Mouse (Mus musculus): ENCODE results near the gene C130032M10Rik. TPM values are rescaled to one million over a fixed set of nuclear protein-coding genes. Genes with fewer than 3 reads are reported as not detected.
A peak's percentile ranks its signal among the peaks of the same experiment; 100 is the strongest.

Gene C130032M10Rik
- polyA plus RNA-seq, 1 experiment from 2014 or later, result 0.87 TPM

- no peak overlapping the region for H3K9ac ChIP-seq (ENCODE audit: low read length)
- no peak for ATAC-seq (replicated peaks; ENCODE audit: extremely low read depth, insufficient read depth, low FRiP score)
- H3K27ac ChIP-seq (ENCODE audit: low read length), result no peak overlapping the region
- H3K4me1 ChIP-seq (ENCODE audit: control insufficient read depth, insufficient read depth, low read length), result peaks cover 26% of the 10 kb centered on the region
- no peak overlapping the region for H3K4me2 ChIP-seq (ENCODE audit: low read depth, low read length)
- H3K36me3 ChIP-seq (ENCODE audit: control insufficient read depth, insufficient read depth), result no peaks in the 10 kb centered on the region
- WGBS, result 88% methylated on average over 13 of the region's 15 CpGs
- H3K4me3 ChIP-seq (ENCODE audit: low read length), result no peak overlapping the region
- no peaks in the 10 kb centered on the region for H3K9me3 ChIP-seq (replicated peaks; ENCODE audit: control insufficient read depth, low read length)
- no peaks in the 10 kb centered on the region for H3K27me3 ChIP-seq (ENCODE audit: control insufficient read depth, insufficient read depth, low read length)
Observed at GRCm38 (mm10) chr9:114525073-114525633, 9.7 kb downstream of the C130032M10Rik start.

GRCm38 (mm10) chr9:114525891-114526290 lies 10.4 kb downstream of the C130032M10Rik start:
- no peak for ATAC-seq (replicated peaks; ENCODE audit: extremely low read depth, insufficient read depth, low FRiP score)
- Histone ChIP-seq H3K4me1 (ENCODE audit: control insufficient read depth, insufficient read depth, low read length) (peaks cover 26% of the 10 kb centered on the region), H3K4me3 (ENCODE audit: low read length) (no peak overlapping the region), H3K9me3 (replicated peaks; ENCODE audit: control insufficient read depth, low read length) (no peaks in the 10 kb centered on the region), H3K4me2 (ENCODE audit: low read depth, low read length) (no peak overlapping the region), H3K27ac (ENCODE audit: low read length) (no peak overlapping the region), H3K9ac (ENCODE audit: low read length) (no peak overlapping the region), H3K27me3 (ENCODE audit: control insufficient read depth, insufficient read depth, low read length) (no peaks in the 10 kb centered on the region), H3K36me3 (ENCODE audit: control insufficient read depth, insufficient read depth) (no peaks in the 10 kb centered on the region)
- 21% methylated on average over 8 of the region's 8 CpGs for WGBS

- Histone ChIP-seq H3K4me3 (ENCODE audit: low read length) (peak overlapping the region; percentile 34), H3K36me3 (ENCODE audit: control insufficient read depth, insufficient read depth) (no peaks in the 10 kb centered on the region), H3K9ac (ENCODE audit: low read length) (peak overlapping the region; percentile 47; the same call in 1 of the 2 replicates), H3K27me3 (ENCODE audit: control insufficient read depth, insufficient read depth, low read length) (no peaks in the 10 kb centered on the region), H3K27ac (ENCODE audit: low read length) (no peak overlapping the region), H3K9me3 (replicated peaks; ENCODE audit: control insufficient read depth, low read length) (no peaks in the 10 kb centered on the region), H3K4me2 (ENCODE audit: low read depth, low read length) (peak overlapping the region; percentile 56), H3K4me1 (ENCODE audit: control insufficient read depth, insufficient read depth, low read length) (peaks cover 26% of the 10 kb centered on the region)
- ATAC-seq (replicated peaks; ENCODE audit: extremely low read depth, insufficient read depth, low FRiP score), result no peak
- WGBS, result 25% methylated on average over 8 of the region's 8 CpGs
Observed at GRCm38 (mm10) chr9:114526581-114526980, 11.1 kb downstream of the C130032M10Rik start.

- Histone ChIP-seq H3K9ac (ENCODE audit: low read length) (peak overlapping the region; percentile 47; the same call in 1 of the 2 replicates), H3K4me3 (ENCODE audit: low read length) (peak overlapping the region; percentile 34), H3K9me3 (replicated peaks; ENCODE audit: control insufficient read depth, low read length) (no peaks in the 10 kb centered on the region), H3K4me1 (ENCODE audit: control insufficient read depth, insufficient read depth, low read length) (peaks cover 26% of the 10 kb centered on the region), H3K27ac (ENCODE audit: low read length) (no peak overlapping the region), H3K36me3 (ENCODE audit: control insufficient read depth, insufficient read depth) (no peaks in the 10 kb centered on the region), H3K27me3 (ENCODE audit: control insufficient read depth, insufficient read depth, low read length) (no peaks in the 10 kb centered on the region), H3K4me2 (ENCODE audit: low read depth, low read length) (peak overlapping the region; percentile 56)
- 7% methylated on average over 16 of the region's 16 CpGs for WGBS
- ATAC-seq (replicated peaks; ENCODE audit: extremely low read depth, insufficient read depth, low FRiP score), result 0 out of 2 replicates have a peak, but pooled peaks have one; percentile 52
Observed at GRCm38 (mm10) chr9:114527085-114527484, 11.6 kb downstream of the C130032M10Rik start.

DNA sequence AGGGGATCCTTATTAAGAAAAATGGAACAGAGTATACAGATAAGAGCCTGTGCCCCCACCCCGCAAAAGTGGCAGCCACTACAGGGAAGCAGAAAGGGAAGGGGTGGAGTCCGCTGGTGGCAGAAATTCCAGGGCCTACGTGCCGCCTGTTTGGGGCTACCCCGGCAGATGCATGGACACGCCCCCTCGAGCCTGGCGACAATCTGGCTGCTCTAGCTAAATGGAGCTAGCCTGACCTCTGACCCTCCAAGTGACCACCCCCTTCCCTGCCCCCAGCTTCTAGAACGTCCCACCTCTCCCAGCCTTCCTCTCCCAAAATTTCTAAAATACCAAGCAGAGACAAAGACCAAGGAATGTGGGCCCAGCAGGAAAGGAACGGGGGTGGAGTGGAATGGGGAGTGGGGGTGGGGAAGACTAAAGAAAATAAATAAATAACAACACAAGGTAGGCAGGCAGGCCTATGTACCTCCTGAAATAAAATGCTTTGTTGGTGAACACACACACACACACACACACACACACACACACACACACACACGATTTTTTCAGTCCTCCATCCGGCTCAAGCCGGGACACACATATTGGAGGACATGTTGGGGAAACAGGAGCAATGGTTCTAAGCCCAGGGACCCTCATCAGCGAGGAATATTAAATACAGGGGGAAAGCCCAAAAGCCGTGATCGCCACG lies 12.6 kb downstream of the C130032M10Rik start:
- Histone ChIP-seq H3K9ac (ENCODE audit: low read length) (no peak overlapping the region), H3K4me1 (ENCODE audit: control insufficient read depth, insufficient read depth, low read length) (peaks cover 26% of the 10 kb centered on the region), H3K27ac (ENCODE audit: low read length) (no peak overlapping the region; the same call in 1 of the 2 replicates), H3K9me3 (replicated peaks; ENCODE audit: control insufficient read depth, low read length) (no peaks in the 10 kb centered on the region), H3K4me3 (ENCODE audit: low read length) (no peak overlapping the region), H3K27me3 (ENCODE audit: control insufficient read depth, insufficient read depth, low read length) (no peaks in the 10 kb centered on the region), H3K4me2 (ENCODE audit: low read depth, low read length) (peak overlapping the region; percentile 43; the same call in 1 of the 2 replicates), H3K36me3 (ENCODE audit: control insufficient read depth, insufficient read depth) (no peaks in the 10 kb centered on the region)
- 0 out of 2 replicates have a peak, but pooled peaks have one; percentile 23 for ATAC-seq (replicated peaks; ENCODE audit: extremely low read depth, insufficient read depth, low FRiP score)
- 17% methylated on average over 17 of the region's 17 CpGs for WGBS

DNA sequence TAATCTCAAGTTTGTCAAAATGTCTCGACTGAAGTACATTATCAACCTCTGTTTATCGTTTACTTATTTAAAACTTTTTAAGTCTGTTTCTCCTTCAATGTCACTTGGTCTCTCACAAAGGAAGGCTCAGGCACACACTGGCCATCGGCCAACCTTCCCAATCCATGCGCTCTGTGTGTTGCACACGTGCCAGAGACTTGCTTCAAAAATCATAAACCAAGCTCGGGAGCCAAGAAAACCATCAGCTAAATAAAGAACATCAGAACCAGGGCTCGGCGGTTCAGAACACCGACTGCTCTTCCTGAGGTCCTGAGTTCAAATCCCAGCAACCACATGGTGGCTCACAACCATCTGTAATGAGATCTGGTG lies 13.2 kb downstream of the C130032M10Rik start:
- Histone ChIP-seq H3K9me3 (replicated peaks; ENCODE audit: control insufficient read depth, low read length) (no peaks in the 10 kb centered on the region), H3K4me3 (ENCODE audit: low read length) (no peak overlapping the region), H3K4me2 (ENCODE audit: low read depth, low read length) (no peak overlapping the region), H3K9ac (ENCODE audit: low read length) (no peak overlapping the region), H3K36me3 (ENCODE audit: control insufficient read depth, insufficient read depth) (no peaks in the 10 kb centered on the region), H3K27ac (ENCODE audit: low read length) (no peak overlapping the region; the same call in 1 of the 2 replicates), H3K27me3 (ENCODE audit: control insufficient read depth, insufficient read depth, low read length) (no peaks in the 10 kb centered on the region), H3K4me1 (ENCODE audit: control insufficient read depth, insufficient read depth, low read length) (peaks cover 26% of the 10 kb centered on the region)
- 32% methylated on average over 9 of the region's 9 CpGs for WGBS
- ATAC-seq (replicated peaks; ENCODE audit: extremely low read depth, insufficient read depth, low FRiP score), result no peak

- Histone ChIP-seq H3K4me1 (ENCODE audit: control insufficient read depth, insufficient read depth, low read length) (peaks cover 21% of the 10 kb centered on the region), H3K36me3 (ENCODE audit: control insufficient read depth, insufficient read depth) (no peaks in the 10 kb centered on the region)
Observed at GRCm38 (mm10) chr9:114531276-114531675, 15.8 kb downstream of the C130032M10Rik start.

DNA sequence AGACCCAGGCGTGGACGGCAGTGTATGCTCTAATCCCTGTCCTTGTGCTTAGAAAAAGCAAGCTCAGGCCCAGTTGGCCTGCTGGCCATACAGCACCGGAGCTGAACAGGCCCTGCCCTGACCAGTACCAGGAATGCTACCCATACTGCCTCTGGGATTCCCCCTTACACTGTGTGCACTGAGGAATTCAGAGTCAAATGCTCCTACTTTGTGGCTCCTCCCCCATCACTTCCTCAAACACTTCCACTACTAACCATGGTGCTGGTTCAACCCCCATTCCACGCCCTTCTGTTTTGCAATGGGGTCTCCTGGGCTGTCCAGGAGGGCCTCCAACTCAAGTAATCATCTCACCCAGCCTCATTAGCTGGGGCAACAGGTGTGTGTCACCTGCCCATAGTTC lies 18.4 kb downstream of the C130032M10Rik start:
- peaks cover 9% of the 10 kb centered on the region for H3K4me1 ChIP-seq (ENCODE audit: control insufficient read depth, insufficient read depth, low read length)
- ATAC-seq (replicated peaks; ENCODE audit: extremely low read depth, insufficient read depth, low FRiP score), result no peak
- H3K4me3 ChIP-seq (ENCODE audit: low read length), result no peak overlapping the region
- no peaks in the 10 kb centered on the region for H3K36me3 ChIP-seq (ENCODE audit: control insufficient read depth, insufficient read depth)
- H3K4me2 ChIP-seq (ENCODE audit: low read depth, low read length), result no peak overlapping the region
- 51% methylated on average over 4 of the region's 4 CpGs for WGBS
- H3K27ac ChIP-seq (ENCODE audit: low read length), result no peak overlapping the region
- no peaks in the 10 kb centered on the region for H3K27me3 ChIP-seq (ENCODE audit: control insufficient read depth, insufficient read depth, low read length)
- H3K9me3 ChIP-seq (replicated peaks; ENCODE audit: control insufficient read depth, low read length), result no peaks in the 10 kb centered on the region
- H3K9ac ChIP-seq (ENCODE audit: low read length), result no peak overlapping the region

More at GRCm38 (mm10) chr9:114531276-114531675, 15.8 kb downstream of the C130032M10Rik start:
- no peak for ATAC-seq (replicated peaks; ENCODE audit: extremely low read depth, insufficient read depth, low FRiP score)
- no peaks in the 10 kb centered on the region for H3K27me3 ChIP-seq (ENCODE audit: control insufficient read depth, insufficient read depth, low read length)
- H3K4me2 ChIP-seq (ENCODE audit: low read depth, low read length), result no peak overlapping the region
- 60% methylated on average over 11 of the region's 11 CpGs for WGBS
- H3K9ac ChIP-seq (ENCODE audit: low read length), result no peak overlapping the region
- no peak overlapping the region for H3K27ac ChIP-seq (ENCODE audit: low read length)
- H3K9me3 ChIP-seq (replicated peaks; ENCODE audit: control insufficient read depth, low read length), result no peaks in the 10 kb centered on the region
- H3K4me3 ChIP-seq (ENCODE audit: low read length), result no peak overlapping the region

DNA sequence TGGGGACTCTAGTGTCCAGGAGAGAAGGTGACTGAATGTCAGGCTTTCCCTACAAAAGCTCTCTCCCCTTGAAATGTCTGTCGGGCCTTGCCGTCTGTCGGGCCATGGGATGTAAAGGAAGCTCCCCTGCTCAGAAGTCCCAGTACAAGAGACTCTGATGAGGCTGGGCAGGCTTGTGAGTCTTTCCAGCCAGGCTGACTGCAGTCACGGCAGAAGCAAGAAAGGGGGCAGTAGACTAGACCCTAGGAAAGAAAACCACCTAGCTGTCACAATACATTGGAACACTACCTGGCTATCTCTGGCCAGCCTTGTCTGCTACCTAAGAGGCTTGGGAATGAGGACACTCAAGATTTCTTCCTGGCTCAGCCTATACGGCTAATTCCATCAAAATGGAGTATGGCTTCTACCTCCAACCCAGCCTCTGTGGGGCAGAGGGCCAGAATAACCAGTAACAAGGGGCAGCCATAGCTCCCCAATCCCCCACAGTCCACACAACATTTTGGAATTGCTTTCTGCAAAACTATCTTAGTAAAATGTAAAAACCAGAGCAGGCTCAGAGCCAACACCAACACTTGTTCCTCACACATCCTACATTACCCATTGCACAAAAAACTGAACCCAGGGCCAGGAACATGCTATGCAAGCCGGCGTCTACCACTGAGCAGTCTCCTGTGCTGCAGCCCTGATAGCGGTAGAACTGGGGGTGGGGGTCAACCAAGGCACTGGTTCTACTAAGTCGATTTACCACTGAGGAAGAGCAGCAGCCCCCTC lies 19.4 kb downstream of the C130032M10Rik start:
- Histone ChIP-seq H3K27ac (ENCODE audit: low read length) (no peak overlapping the region), H3K36me3 (ENCODE audit: control insufficient read depth, insufficient read depth) (no peaks in the 10 kb centered on the region), H3K4me3 (ENCODE audit: low read length) (no peak overlapping the region), H3K27me3 (ENCODE audit: control insufficient read depth, insufficient read depth, low read length) (no peaks in the 10 kb centered on the region), H3K4me1 (ENCODE audit: control insufficient read depth, insufficient read depth, low read length) (peaks cover 9% of the 10 kb centered on the region), H3K9ac (ENCODE audit: low read length) (no peak overlapping the region), H3K4me2 (ENCODE audit: low read depth, low read length) (no peak overlapping the region), H3K9me3 (replicated peaks; ENCODE audit: control insufficient read depth, low read length) (no peaks in the 10 kb centered on the region)
- no peak for ATAC-seq (replicated peaks; ENCODE audit: extremely low read depth, insufficient read depth, low FRiP score)
- 78% methylated on average over 9 of the region's 9 CpGs for WGBS

Data from heart, embryonic 16.5 days (tissue).